Mouse (Mus musculus) liver, embryonic 18 days (tissue): ENCODE results near the gene Gm10338. TPM values are rescaled to one million over a fixed set of nuclear protein-coding genes. Genes with fewer than 3 reads are reported as not detected.

ENCODE experiments used
- polyA plus RNA-seq: library from polyadenylated mRNA; depleted of rRNA; stranded (reverse); fragments of >200 nt; gene quantifications from 2 replicates; pipeline ENCODE4 v1.2.3, GENCODE M21; 2012; rRNA removed

The Gm10338 gene
- not detected in 2 replicates for polyA plus RNA-seq

GRCm38 (mm10) chr14:7595492-7595891 lies at the start of gene Gm10338:
Gene Gm10338 (minus strand): TSS chr14:7595592.

GRCm38 (mm10) chr14:7643872-7644271 lies 48.5 kb upstream of the Gm10338 start, which contains the start of gene Gm10128:
Gene Gm10128 (minus strand): TSS chr14:7643972.

GRCm38 (mm10) chr14:7568382-7568781 lies 27.0 kb downstream of the Gm10338 start, which contains the start of gene Gm3558:
Gene Gm3558 (minus strand): TSS chr14:7568566.

Other genes starting within 250 kb of the Gm10338 start
- gene Gm8374, start 230.5 kb downstream of the Gm10338 start, polyA plus RNA-seq: not detected in 2 replicates
- gene Gm3755, start 144.7 kb downstream of the Gm10338 start, polyA plus RNA-seq: not detected in 2 replicates
- gene Gm3752, start 111.8 kb downstream of the Gm10338 start, polyA plus RNA-seq: 0.05 and 0.08 TPM in 2 replicates
- gene Gm3558, start 27.0 kb downstream of the Gm10338 start, polyA plus RNA-seq: 0.01 TPM in 1 of 2 replicates, not detected in the other
- not detected in 2 replicates for gene Gm10128, start 48.4 kb upstream of the Gm10338 start, polyA plus RNA-seq
- not detected in 2 replicates for gene Gm26661, start 196.0 kb upstream of the Gm10338 start, polyA plus RNA-seq
- 4.3 and 5.1 TPM in 2 replicates for gene Flnb, start 222.4 kb upstream of the Gm10338 start, polyA plus RNA-seq